Mouse (Mus musculus) layer of hippocampus, adult 18-20 months (tissue): ENCODE measurements around the gene Ntm. TPM values are rescaled to one million over a fixed set of nuclear protein-coding genes. Genes with fewer than 3 reads are reported as not detected.

Experiments used
- DNase-seq, 2 experiments: peaks; one replicate each; pipeline ENCODE4 v3.0.0; 2022; ENCODE audit warnings: low spot score in 2 of 2
- total RNA-seq, 2 experiments: library from RNA; stranded (reverse); gene quantifications; 2 replicates each; pipeline ENCODE4 v1.2.3; 2021

The Ntm gene
- total RNA-seq, 2 experiments from 2014 or later: 146 to 152 TPM

- no peak for DNase-seq
These were observed 446.3 kb downstream of the Ntm start for GRCm38 (mm10) chr9:29516688-29517087.

- no peak for DNase-seq
These were observed 448.2 kb downstream of the Ntm start for GRCm38 (mm10) chr9:29514588-29515356.

- no peak for DNase-seq
These were observed 466.9 kb downstream of the Ntm start for GRCm38 (mm10) chr9:29496002-29496401.

- no peak for DNase-seq
These were observed 480.7 kb downstream of the Ntm start for GRCm38 (mm10) chr9:29482272-29482671.

GRCm38 (mm10) chr9:29479051-29479450 lies 483.9 kb downstream of the Ntm start:
- no peak for DNase-seq

GRCm38 (mm10) chr9:29477219-29477618 lies 485.7 kb downstream of the Ntm start:
- no peak for DNase-seq

GRCm38 (mm10) chr9:29473418-29473817 lies 489.5 kb downstream of the Ntm start:
- no peak for DNase-seq

GRCm38 (mm10) chr9:29472226-29472625 lies 490.7 kb downstream of the Ntm start:
- DNase-seq: peak; percentile 16 to 55

GRCm38 (mm10) chr9:29464756-29465155 lies 498.2 kb downstream of the Ntm start:
- no peak for DNase-seq

- no peak for DNase-seq
These were observed 499.9 kb downstream of the Ntm start for GRCm38 (mm10) chr9:29462970-29463593.

- DNase-seq: peak; percentile 46 to 77
These were observed 504.9 kb downstream of the Ntm start for GRCm38 (mm10) chr9:29457976-29458572.

- no peak for DNase-seq
These were observed 506.9 kb downstream of the Ntm start for GRCm38 (mm10) chr9:29456014-29456413.

- DNase-seq: no peak
These were observed 511.7 kb downstream of the Ntm start for GRCm38 (mm10) chr9:29451232-29451631.

GRCm38 (mm10) chr9:29444001-29444400 lies 518.9 kb downstream of the Ntm start:
- DNase-seq: no peak

- DNase-seq: peak in 1 of 2 experiments; percentile 53
These were observed 523.5 kb downstream of the Ntm start for GRCm38 (mm10) chr9:29439401-29439800.

GRCm38 (mm10) chr9:29434611-29435010 lies 528.3 kb downstream of the Ntm start:
- no peak for DNase-seq

GRCm38 (mm10) chr9:29433910-29434309 lies 529.0 kb downstream of the Ntm start:
- DNase-seq: no peak

GRCm38 (mm10) chr9:29433156-29433555 lies 529.8 kb downstream of the Ntm start:
- DNase-seq: no peak

- DNase-seq: no peak
These were observed 531.4 kb downstream of the Ntm start for GRCm38 (mm10) chr9:29431590-29431989.

GRCm38 (mm10) chr9:29430189-29430588 lies 532.8 kb downstream of the Ntm start:
- no peak for DNase-seq

GRCm38 (mm10) chr9:29428322-29428721 lies 534.6 kb downstream of the Ntm start:
- no peak for DNase-seq

GRCm38 (mm10) chr9:29426261-29426660 lies 536.7 kb downstream of the Ntm start:
- no peak for DNase-seq
